In genomic region chr16:9267204-9267603, GRCm38 (mm10) we compare ENCODE assay signal across 19 mouse cellular contexts.
"Had no signal": no experiment of that assay in that cellular context is flagged by ENCODE, and none has a peak within 500 bp of the region (broad histone marks: within the 10 kb centered on the region; RNA-seq: fewer than 3 reads in every experiment).

No protein-coding gene starts in this region.

- H3K27ac ChIP-seq: midbrain, embryonic 10.5 days; midbrain, embryonic 12.5 days; neural tube, embryonic 13.5 days; neural tube, embryonic 15.5 days had no signal

- H3K9me3 ChIP-seq: midbrain, embryonic 10.5 days; midbrain, embryonic 12.5 days; neural tube, embryonic 13.5 days; neural tube, embryonic 15.5 days had no signal

- H3K4me2 ChIP-seq: lung, embryonic 14.5 days; midbrain, embryonic 12.5 days; neural tube, embryonic 13.5 days; neural tube, embryonic 15.5 days had no signal

- H3K4me1 ChIP-seq: neural tube, embryonic 13.5 days; neural tube, embryonic 15.5 days had no signal

- ATAC-seq: midbrain, embryonic 16.5 days had no signal

- H3K36me3 ChIP-seq: midbrain, embryonic 10.5 days; midbrain, embryonic 12.5 days; neural tube, embryonic 13.5 days; neural tube, embryonic 15.5 days had no signal

- H3K27me3 ChIP-seq: neural tube, embryonic 13.5 days; neural tube, embryonic 15.5 days had no signal

- H3K4me3 ChIP-seq: midbrain, embryonic 10.5 days; midbrain, embryonic 12.5 days; myocyte; neural tube, embryonic 13.5 days; neural tube, embryonic 15.5 days had no signal

- H3K9ac ChIP-seq: lung, embryonic 14.5 days; midbrain, embryonic 12.5 days; neural tube, embryonic 13.5 days; neural tube, embryonic 15.5 days had no signal

- DNase-seq: lung, adult 18-20 months; lung, embryonic 14.5 days; lung, postnatal 10 days; lung, postnatal 4 days; midbrain, embryonic 14.5 days; retina, postnatal 1 day; right cerebral cortex, adult 18-20 months; right cerebral cortex, postnatal 25 days; right cerebral cortex, postnatal 4 days; spleen, adult 18-20 months; thymus, adult 18-20 months; thymus, postnatal 14 days; thymus, postnatal 36 days had no signal
